Comparison of ENCODE assay signal across 18 mouse cellular contexts in the genomic region with DNA sequence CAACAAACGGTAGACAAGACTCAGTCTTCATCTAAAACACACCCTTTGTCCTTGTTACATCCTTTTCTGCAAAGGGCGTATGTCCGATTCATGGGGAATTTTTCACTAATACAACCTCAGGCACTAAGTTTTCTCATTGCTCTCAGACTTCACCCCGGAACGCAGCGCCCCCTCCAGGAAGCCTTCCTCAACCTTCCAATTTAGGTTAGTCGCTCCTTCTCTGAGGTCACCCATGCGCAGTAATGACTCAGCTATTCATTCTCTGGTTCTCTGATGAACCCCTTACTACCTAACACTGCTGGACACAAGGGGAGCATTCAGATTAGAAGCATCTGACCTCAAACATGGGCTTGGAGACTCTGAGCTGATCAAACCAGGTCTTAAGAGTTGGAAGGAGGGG. TPM values are rescaled to one million over a fixed set of nuclear protein-coding genes. Genes with fewer than 3 reads are reported as not detected.
A peak's percentile ranks its signal among the peaks of the same experiment; 100 is the strongest.
DNase-seq lines count a peak whose midpoint lies in the region; ATAC-seq and TF ChIP-seq lines count a peak whose summit lies in the region.
"Had no signal": no experiment of that assay in that cellular context is flagged by ENCODE, and none has a peak within 500 bp of the region (broad histone marks: within the 10 kb centered on the region; RNA-seq: fewer than 3 reads in every experiment).

No protein-coding gene starts in this region.

- DNase-seq in heart, postnatal 4 days: peak; percentile 31
- DNase-seq in heart, adult 8-10 months (ENCODE audit: low spot score): no peak
- no peak for DNase-seq in lung, postnatal 0 days (ENCODE audit: low spot score)
- DNase-seq in lung, postnatal 14 days: no peak
- DNase-seq in embryonic facial prominence, embryonic 10.5 days (ENCODE audit: low spot score): peak; percentile 23
- peak; percentile 59 for DNase-seq in testis, postnatal 10 days (ENCODE audit: low spot score)
- no peak for DNase-seq in gastrocnemius, postnatal 36 days
- no peak for DNase-seq in ovary, postnatal 10 days (ENCODE audit: low spot score)
- DNase-seq: kidney, postnatal 14 days; liver, postnatal 0 days had no signal

- no peak overlapping the region for H3K27ac ChIP-seq in lung, postnatal 0 days (ENCODE audit: low read length)
- H3K27ac ChIP-seq in embryonic facial prominence, embryonic 10.5 days (replicated peaks): no peak overlapping the region
- H3K27ac ChIP-seq: hindbrain, postnatal 0 days; limb, embryonic 12.5 days; midbrain, embryonic 10.5 days had no signal

- TF ChIP-seq EP300 in lung, postnatal 0 days (IDR thresholded peaks at IDR 0.05): no peak

- no peak overlapping the region for H3K4me2 ChIP-seq in lung, postnatal 0 days (replicated peaks; ENCODE audit: low read depth, low read length)
- H3K4me2 ChIP-seq: limb, embryonic 12.5 days had no signal

- no peaks in the 10 kb centered on the region for H3K36me3 ChIP-seq in lung, postnatal 0 days (ENCODE audit: insufficient read depth, low read length)
- H3K36me3 ChIP-seq in embryonic facial prominence, embryonic 10.5 days (replicated peaks): no peaks in the 10 kb centered on the region
- H3K36me3 ChIP-seq: limb, embryonic 12.5 days; midbrain, embryonic 10.5 days had no signal

- H3K27me3 ChIP-seq in lung, postnatal 0 days (replicated peaks; ENCODE audit: insufficient read depth, low read length): peaks cover 55% of the 10 kb centered on the region
- H3K27me3 ChIP-seq in embryonic facial prominence, embryonic 10.5 days (replicated peaks; ENCODE audit: low read depth, poor library complexity, severe bottlenecking): peaks cover 76% of the 10 kb centered on the region

- TF ChIP-seq CTCF in lung, postnatal 0 days (IDR thresholded peaks at IDR 0.05): peak; percentile 34

- intact Hi-C loops in gastrocnemius, postnatal 36 days (cut with DNase I): loop anchor here (2.0 to 5.0 kb wide), 2 partner anchors 51 to 104 kb away; partner anchors contain the start of gene Alg6

- H3K4me3 ChIP-seq in lung, postnatal 0 days (ENCODE audit: low read depth, low read length): no peak overlapping the region
- no peak overlapping the region for H3K4me3 ChIP-seq in embryonic facial prominence, embryonic 10.5 days
- H3K4me3 ChIP-seq: erythroblast, embryonic 14.5 days; midbrain, embryonic 10.5 days had no signal

- no peak for ATAC-seq in lung, postnatal 0 days
- ATAC-seq: hindbrain, postnatal 0 days; liver, postnatal 0 days had no signal

- H3K9ac ChIP-seq in lung, postnatal 0 days (replicated peaks; ENCODE audit: low read depth): no peak overlapping the region
- H3K9ac ChIP-seq: limb, embryonic 12.5 days; liver, postnatal 0 days had no signal

- H3K9me3 ChIP-seq in lung, postnatal 0 days (ENCODE audit: low read length): no peaks in the 10 kb centered on the region
- no peaks in the 10 kb centered on the region for H3K9me3 ChIP-seq in embryonic facial prominence, embryonic 10.5 days
- H3K9me3 ChIP-seq: limb, embryonic 12.5 days; midbrain, embryonic 10.5 days had no signal

- 23% methylated on average over 8 of the region's 8 CpGs for WGBS in lung, postnatal 0 days
- 7% methylated on average over 8 of the region's 8 CpGs for WGBS in embryonic facial prominence, embryonic 10.5 days

- H3K4me1 ChIP-seq in lung, postnatal 0 days (ENCODE audit: insufficient read depth, low read depth, low read length): no peaks in the 10 kb centered on the region
- H3K4me1 ChIP-seq in embryonic facial prominence, embryonic 10.5 days: peaks cover 6% of the 10 kb centered on the region

RNA-seq across cellular contexts. Expression of gene Foxd3, which starts 7.6 kb away (rescaled TPM):
- under 1 TPM; 0.25 to 0.26 TPM for total RNA-seq in heart, postnatal 4 days (2021)
- total RNA-seq in heart, adult 8-10 months (2022): under 1 TPM; 0.34 to 0.69 (median 0.41) TPM
- 0.05 TPM in 1 of 2 replicates, not detected in the other for polyA plus RNA-seq in lung, postnatal 0 days (2015; fragmentation: Nextera tagmentation; extraction: Ambion mirVana)
- 0.42 and 0.69 TPM in 2 replicates for polyA plus RNA-seq in embryonic facial prominence, embryonic 10.5 days (2016; fragmentation: Nextera tagmentation; extraction: Ambion mirVana)
- 1 to 10 TPM; 1.2 to 1.3 TPM for total RNA-seq in gastrocnemius, postnatal 36 days (2021)
- total RNA-seq: granulocyte monocyte progenitor cell, adult 5-6 weeks; layer of hippocampus, postnatal 25 days; MEL had no signal
- polyA plus RNA-seq: erythroblast, embryonic 14.5 days; heart, postnatal 0 days; liver, postnatal 0 days had no signal

RNA-seq across cellular contexts. Expression of gene Alg6, which starts 51.8 kb away (rescaled TPM):
- 1 to 10 TPM; 9.2 to 10.0 TPM for total RNA-seq in heart, postnatal 4 days (2021)
- total RNA-seq in heart, adult 8-10 months (2022): 1 to 10 TPM; 5.0 to 8.2 (median 6.5) TPM
- polyA plus RNA-seq in lung, postnatal 0 days (2015; fragmentation: Nextera tagmentation; extraction: Ambion mirVana): 7.3 and 10.0 TPM in 2 replicates
- 17.5 and 20.3 TPM in 2 replicates for polyA plus RNA-seq in embryonic facial prominence, embryonic 10.5 days (2016; fragmentation: Nextera tagmentation; extraction: Ambion mirVana)
- 1 to 10 TPM; 3.3 to 5.2 TPM for total RNA-seq in gastrocnemius, postnatal 36 days (2021)
- polyA plus RNA-seq: erythroblast, embryonic 14.5 days had no signal

Comparison
In these comparisons a context has a peak if more than half of its experiments do, and no peak if none do; other contexts are left out.
1. DNase-seq: peak in heart, postnatal 4 days (single experiment), embryonic facial prominence, embryonic 10.5 days (single experiment) and testis, postnatal 10 days (single experiment); none in heart, adult 8-10 months (single experiment), lung, postnatal 0 days (single experiment), lung, postnatal 14 days (single experiment), gastrocnemius, postnatal 36 days (0 of 2) and ovary, postnatal 10 days (single experiment).